Mouse (Mus musculus) B cell, adult (primary cell): ENCODE results near the gene Olfr1497. TPM values are rescaled to one million over a fixed set of nuclear protein-coding genes. Genes with fewer than 3 reads are reported as not detected.

Experiments
- total RNA-seq: library from RNA; stranded (reverse); gene quantifications from 4 replicates; pipeline ENCODE4 v1.2.4, GENCODE M21; 2023; ENCODE audit not compliant: inconsistent age

Olfr1497 gene
- total RNA-seq: not detected in 4 replicates

DNA sequence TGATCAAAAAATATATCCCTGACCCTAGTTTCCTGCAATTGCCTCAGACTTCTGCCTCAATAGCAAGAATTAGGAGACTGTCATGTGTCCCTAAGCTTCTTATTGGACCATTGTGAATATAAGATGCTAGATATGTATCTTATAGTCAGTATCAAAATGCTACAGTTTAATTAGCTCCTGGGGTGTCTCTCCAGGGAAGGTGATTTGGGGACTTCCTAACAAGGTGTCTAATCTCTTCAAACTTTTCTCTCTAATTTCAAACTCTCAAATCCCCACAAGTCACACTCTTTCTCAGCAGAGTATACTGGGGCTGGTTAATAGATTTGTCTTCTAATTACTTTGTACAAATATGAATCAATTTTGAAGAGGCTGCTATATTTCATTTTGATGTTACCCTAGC is at the start of gene Olfr1497:
Gene Olfr1497, minus strand, starts transcription at position 101 of the 400 bp plus-strand sequence.

DNA sequence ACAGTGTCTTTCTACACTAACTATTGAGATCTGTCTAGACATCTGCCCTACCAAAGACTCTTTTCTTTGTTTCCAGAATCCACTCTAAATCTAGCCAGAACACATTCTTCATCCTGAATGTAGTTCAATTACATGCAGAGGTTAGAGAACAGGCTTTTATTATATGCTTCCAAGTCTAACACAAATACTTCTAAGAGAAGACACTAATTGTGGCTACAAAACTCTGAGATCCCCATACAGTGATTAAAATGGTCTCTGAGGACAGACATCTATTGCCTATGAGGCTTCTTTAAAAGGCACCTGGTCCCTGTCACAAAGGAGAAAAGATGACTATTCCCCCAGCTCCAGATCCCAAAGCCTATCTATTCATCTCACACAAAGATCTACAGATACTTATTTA is 32.4 kb upstream of the Olfr1497 start, which contains the start of gene Olfr1500:
Gene Olfr1500, minus strand, starts transcription at position 101 of the 400 bp plus-strand sequence.

DNA sequence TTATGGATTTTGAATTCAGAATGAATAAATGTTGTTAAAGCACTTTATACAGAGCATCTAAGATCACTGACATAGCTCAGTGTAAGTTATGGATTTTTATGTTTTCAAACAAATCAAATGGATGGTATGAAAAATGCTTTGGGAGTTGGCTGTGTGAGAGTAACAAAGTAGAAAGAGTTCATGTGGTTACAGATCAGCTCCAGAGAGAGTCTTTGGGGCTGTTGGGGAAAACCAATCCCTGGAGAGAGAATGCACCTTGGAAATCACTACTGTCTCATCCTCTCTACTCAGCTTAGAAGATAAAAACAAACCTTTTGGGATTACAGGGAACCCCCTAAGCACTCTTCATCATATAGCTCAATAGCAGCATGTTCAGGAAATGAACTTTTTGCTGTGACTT is 21.3 kb upstream of the Olfr1497 start, which contains the start of gene Olfr1499:
Gene Olfr1499, minus strand, starts transcription at position 101 of the 400 bp plus-strand sequence.

DNA sequence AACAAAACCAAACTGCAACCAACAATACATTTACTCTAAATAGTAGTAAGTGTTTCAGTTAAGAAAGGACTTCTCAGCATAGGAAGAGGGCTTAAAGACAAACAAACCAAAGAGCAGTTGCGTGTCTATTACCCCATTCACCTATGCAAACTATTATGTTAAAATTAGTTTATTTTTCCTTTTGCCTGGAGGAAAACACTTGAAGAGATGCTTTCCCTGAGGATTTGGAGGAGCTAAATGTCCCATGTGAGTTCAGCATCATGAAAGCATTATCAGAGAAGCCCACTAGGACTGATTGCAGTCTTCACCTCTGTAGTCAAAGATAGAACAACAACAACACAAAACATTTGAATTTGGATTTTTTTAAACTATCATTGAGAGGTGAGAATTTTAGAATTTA is 20.4 kb downstream of the Olfr1497 start, which contains the start of gene Olfr1496:
Gene Olfr1496, plus strand, starts transcription at position 301 of the 400 bp plus-strand sequence.

DNA sequence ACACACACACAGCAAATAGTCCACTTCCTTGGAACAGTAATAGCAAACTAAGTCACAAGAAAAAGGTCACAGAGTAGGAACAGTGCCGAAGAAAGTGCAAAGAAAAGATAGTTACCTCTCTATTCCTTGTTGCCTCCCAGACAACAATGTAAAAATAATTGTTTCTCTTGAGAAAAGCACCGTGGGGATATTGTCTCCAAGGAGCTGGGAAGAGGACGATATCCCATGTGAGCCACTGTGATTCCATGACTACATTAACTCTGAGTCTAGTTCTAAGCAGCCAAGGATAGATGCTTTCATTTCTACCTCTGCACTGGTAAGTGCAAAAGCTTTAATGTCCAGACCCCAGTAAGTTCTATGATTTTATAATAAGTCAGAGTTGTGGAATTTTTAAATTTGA is 33.7 kb downstream of the Olfr1497 start, which contains the start of gene Olfr1495:
Gene Olfr1495, plus strand, starts transcription at position 301 of the 400 bp plus-strand sequence.

Other genes starting within 250 kb of the Olfr1497 start
- gene Olfr1484, start 214.7 kb downstream of the Olfr1497 start, total RNA-seq: not detected in 4 replicates
- not detected in 4 replicates for gene Olfr1487, start 180.8 kb downstream of the Olfr1497 start, total RNA-seq
- gene Olfr1489, start 166.6 kb downstream of the Olfr1497 start, total RNA-seq: not detected in 4 replicates
- gene Olfr1490, start 147.1 kb downstream of the Olfr1497 start, total RNA-seq: not detected in 4 replicates
- not detected in 4 replicates for gene Olfr1491, start 100.9 kb downstream of the Olfr1497 start, total RNA-seq
- not detected in 4 replicates for gene Olfr1493-ps1, start 74.9 kb downstream of the Olfr1497 start, total RNA-seq
- gene Olfr1494, start 58.5 kb downstream of the Olfr1497 start, total RNA-seq: not detected in 4 replicates
- not detected in 4 replicates for gene Olfr1495, start 33.6 kb downstream of the Olfr1497 start, total RNA-seq
- not detected in 4 replicates for gene Olfr1496, start 20.3 kb downstream of the Olfr1497 start, total RNA-seq
- gene Olfr1499, start 21.2 kb upstream of the Olfr1497 start, total RNA-seq: not detected in 4 replicates
- not detected in 4 replicates for gene Olfr1500, start 32.3 kb upstream of the Olfr1497 start, total RNA-seq
- not detected in 4 replicates for gene Olfr1501, start 52.5 kb upstream of the Olfr1497 start, total RNA-seq
- gene Olfr1502, start 63.6 kb upstream of the Olfr1497 start, total RNA-seq: not detected in 4 replicates
- gene Olfr1504, start 99.7 kb upstream of the Olfr1497 start, total RNA-seq: not detected in 4 replicates
- gene Olfr1505, start 115.3 kb upstream of the Olfr1497 start, total RNA-seq: not detected in 4 replicates